Mouse (Mus musculus): ENCODE measurements around the gene Rxrg. TPM values are rescaled to one million over a fixed set of nuclear protein-coding genes. Genes with fewer than 3 reads are reported as not detected.
A peak's percentile ranks its signal among the peaks of the same experiment; 100 is the strongest.

The Rxrg gene
- polyA plus RNA-seq, 1 experiment from 2014 or later, result 5.1 TPM

- H3K9me3 ChIP-seq, result no peaks in the 10 kb centered on the region
- no peak overlapping the region for H3K27ac ChIP-seq
- no peaks in the 10 kb centered on the region for H3K36me3 ChIP-seq
- peaks cover 27% of the 10 kb centered on the region for H3K4me1 ChIP-seq (replicated peaks)
- DNase-seq (ENCODE audit: low spot score), result no peak
- no peak overlapping the region for H3K4me3 ChIP-seq
- 79% methylated on average over 3 of the region's 3 CpGs for WGBS
- peaks cover 71% of the 10 kb centered on the region for H3K27me3 ChIP-seq (ENCODE audit: insufficient read depth, poor library complexity, severe bottlenecking)
These were observed 60.9 kb downstream of the Rxrg start for GRCm38 (mm10) chr1:167659065-167659464.

- Histone ChIP-seq H3K27ac (no peak overlapping the region), H3K36me3 (no peaks in the 10 kb centered on the region), H3K4me1 (replicated peaks) (peaks cover 27% of the 10 kb centered on the region), H3K27me3 (ENCODE audit: insufficient read depth, poor library complexity, severe bottlenecking) (peaks cover 71% of the 10 kb centered on the region), H3K4me3 (peak overlapping the region; percentile 45), H3K9me3 (no peaks in the 10 kb centered on the region)
- 1% methylated on average over 21 of the region's 21 CpGs for WGBS
- peak; percentile 29 for DNase-seq (ENCODE audit: low spot score)
These were observed 62.4 kb downstream of the Rxrg start for GRCm38 (mm10) chr1:167660521-167661101.

- Histone ChIP-seq H3K4me1 (replicated peaks) (peaks cover 27% of the 10 kb centered on the region), H3K36me3 (no peaks in the 10 kb centered on the region), H3K9me3 (no peaks in the 10 kb centered on the region), H3K4me3 (peak overlapping the region; percentile 45), H3K27me3 (ENCODE audit: insufficient read depth, poor library complexity, severe bottlenecking) (peaks cover 71% of the 10 kb centered on the region), H3K27ac (0 out of 2 replicates have a peak overlapping the region, but pooled peaks have one; percentile 45)
- DNase-seq (ENCODE audit: low spot score), result peak; percentile 17
- WGBS, result 2% methylated on average over 19 of the region's 19 CpGs
These were observed 62.9 kb downstream of the Rxrg start for GRCm38 (mm10) chr1:167661123-167661522.

- H3K4me3 ChIP-seq, result no peak overlapping the region
- peaks cover 64% of the 10 kb centered on the region for H3K27me3 ChIP-seq (ENCODE audit: insufficient read depth, poor library complexity, severe bottlenecking)
- H3K9me3 ChIP-seq, result no peaks in the 10 kb centered on the region
- no peaks in the 10 kb centered on the region for H3K36me3 ChIP-seq
- peaks cover 27% of the 10 kb centered on the region for H3K4me1 ChIP-seq (replicated peaks)
- peak; percentile 21 for DNase-seq (ENCODE audit: low spot score)
- 38% methylated on average over 5 of the region's 5 CpGs for WGBS
- H3K27ac ChIP-seq, result no peak overlapping the region
These were observed 65.0 kb downstream of the Rxrg start for GRCm38 (mm10) chr1:167663136-167663535.

DNA sequence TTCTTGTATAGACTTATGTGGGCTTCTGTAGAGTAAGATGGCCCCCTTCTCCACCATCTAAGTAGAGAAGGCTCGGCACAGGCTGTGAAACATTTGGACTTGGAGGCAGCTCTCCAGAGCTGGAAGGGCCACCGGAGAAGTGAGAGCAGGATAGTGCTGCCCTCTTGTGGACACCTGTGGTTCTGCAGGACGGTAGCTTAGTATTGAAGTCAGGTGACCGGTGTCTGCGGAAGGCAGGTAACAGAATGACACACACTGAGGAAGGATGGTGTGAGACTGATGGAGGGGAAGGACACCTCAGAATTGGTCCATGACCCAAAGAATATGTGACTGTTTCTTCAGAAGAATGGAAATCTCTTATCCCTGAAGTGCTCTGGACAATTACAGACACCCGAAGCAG, 71.6 kb downstream of the Rxrg start:
- no peaks in the 10 kb centered on the region for H3K9me3 ChIP-seq
- H3K36me3 ChIP-seq, result no peaks in the 10 kb centered on the region
- 32% methylated on average over 6 of the region's 6 CpGs for WGBS
- DNase-seq (ENCODE audit: low spot score), result peak; percentile 60
- peaks cover 57% of the 10 kb centered on the region for H3K27me3 ChIP-seq (ENCODE audit: insufficient read depth, poor library complexity, severe bottlenecking)
- H3K27ac ChIP-seq, result no peak overlapping the region
- no peak overlapping the region for H3K4me3 ChIP-seq
- H3K4me1 ChIP-seq (replicated peaks), result peaks cover 9% of the 10 kb centered on the region

DNA sequence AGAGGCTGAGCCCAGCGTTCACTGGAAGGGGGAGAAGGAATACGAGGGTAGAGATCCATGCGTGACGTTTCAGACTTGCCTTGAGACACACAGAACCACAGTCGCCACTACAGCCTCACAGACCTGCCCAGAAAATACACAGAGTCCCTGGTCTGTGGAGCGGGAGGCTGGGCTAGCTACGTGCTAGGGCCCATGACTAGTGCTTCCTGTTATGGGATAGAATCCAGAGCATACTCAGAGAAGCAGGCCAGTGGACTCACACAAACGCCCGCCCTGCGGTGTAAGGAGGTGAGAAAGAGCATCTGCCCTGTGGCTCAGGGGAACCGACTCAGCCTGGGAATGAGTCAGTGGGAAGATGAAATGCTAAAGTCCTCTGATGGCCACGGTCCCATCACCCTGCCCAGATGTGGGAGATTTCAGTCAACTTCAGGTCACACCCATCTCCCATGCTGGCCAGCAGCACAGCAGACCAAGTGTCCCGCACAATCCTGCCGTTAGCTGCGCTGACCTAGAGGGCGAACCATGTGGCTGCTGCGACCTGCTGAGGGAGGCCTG, 74.3 kb downstream of the Rxrg start:
- H3K27me3 ChIP-seq (ENCODE audit: insufficient read depth, poor library complexity, severe bottlenecking), result peaks cover 54% of the 10 kb centered on the region
- H3K4me3 ChIP-seq, result no peak overlapping the region
- peaks cover 9% of the 10 kb centered on the region for H3K4me1 ChIP-seq (replicated peaks)
- DNase-seq (ENCODE audit: low spot score), result no peak
- no peaks in the 10 kb centered on the region for H3K36me3 ChIP-seq
- no peaks in the 10 kb centered on the region for H3K9me3 ChIP-seq
- 22% methylated on average over 17 of the region's 17 CpGs for WGBS
- H3K27ac ChIP-seq, result no peak overlapping the region

- DNase-seq (ENCODE audit: low spot score), result no peak
- 94% methylated on average over 6 of the region's 6 CpGs for WGBS
These were observed 80.9 kb downstream of the Rxrg start for GRCm38 (mm10) chr1:167679061-167679460.

GRCm38 (mm10) chr1:167688001-167688346, 89.8 kb downstream of the Rxrg start:
- WGBS, result 1% methylated on average over 8 of the region's 8 CpGs
- Histone ChIP-seq H3K27ac (peak overlapping the region; percentile 81), H3K9me3 (peaks cover 6% of the 10 kb centered on the region), H3K4me3 (peak overlapping the region; percentile 61), H3K4me1 (replicated peaks) (peaks cover 37% of the 10 kb centered on the region), H3K27me3 (ENCODE audit: insufficient read depth, poor library complexity, severe bottlenecking) (peaks cover 76% of the 10 kb centered on the region), H3K36me3 (no peaks in the 10 kb centered on the region)
- DNase-seq (ENCODE audit: low spot score), result no peak

More at GRCm38 (mm10) chr1:167679061-167679460, 80.9 kb downstream of the Rxrg start:
- Histone ChIP-seq H3K4me1 (replicated peaks) (no peaks in the 10 kb centered on the region), H3K36me3 (peaks cover 4% of the 10 kb centered on the region; the same call in 1 of the 2 replicates), H3K27me3 (ENCODE audit: insufficient read depth, poor library complexity, severe bottlenecking) (peaks cover 3% of the 10 kb centered on the region), H3K27ac (no peak overlapping the region), H3K9me3 (peaks cover 9% of the 10 kb centered on the region; the same call in 1 of the 2 replicates), H3K4me3 (no peak overlapping the region)

DNA sequence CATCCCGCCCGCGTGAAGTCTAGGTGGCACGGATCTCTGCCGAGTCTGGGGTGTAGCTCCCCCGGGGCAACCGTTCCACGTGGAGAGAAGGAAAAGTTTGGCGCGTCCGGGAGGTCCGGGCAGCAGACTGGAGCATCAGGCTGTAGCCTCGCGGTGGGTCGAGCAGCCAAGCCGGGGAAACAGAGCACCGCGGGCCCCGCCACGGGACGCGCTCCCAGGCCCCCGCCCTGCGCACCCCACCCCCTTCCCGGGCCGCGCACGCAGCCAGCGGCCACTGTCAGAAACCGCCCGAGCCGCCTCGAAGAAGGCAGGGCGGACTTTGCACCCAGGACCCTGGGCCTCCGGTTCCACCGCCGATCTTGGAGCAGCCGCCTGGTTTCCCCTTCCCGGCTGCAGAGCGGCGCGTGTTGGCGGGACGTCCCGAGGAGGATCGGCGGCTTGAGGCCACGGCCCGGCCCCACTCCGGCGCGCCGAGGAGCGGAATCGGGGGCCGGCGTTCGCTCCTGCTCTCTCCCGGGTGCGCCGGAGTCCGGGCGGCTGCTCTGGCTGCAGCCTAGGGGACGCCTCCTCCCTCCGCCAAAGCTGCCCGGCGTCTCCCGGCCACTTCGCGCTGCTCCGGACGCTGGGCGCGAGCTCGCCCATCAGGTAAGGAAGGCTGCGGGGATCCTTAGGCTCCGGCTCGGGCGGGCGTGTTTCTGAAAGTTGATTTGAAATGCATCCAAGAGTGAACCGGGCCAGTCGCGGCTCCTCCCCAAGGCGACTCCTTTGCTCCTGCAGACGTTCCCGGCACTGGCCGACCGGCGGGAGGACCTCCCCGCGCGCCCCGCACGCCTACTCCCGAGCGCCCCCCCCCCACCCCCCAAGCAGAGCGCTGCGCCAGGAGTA, 90.4 kb downstream of the Rxrg start:
- WGBS, result under 1% methylated on average over 95 of the region's 98 CpGs
- H3K36me3 ChIP-seq, result no peaks in the 10 kb centered on the region
- DNase-seq (ENCODE audit: low spot score), result peak; percentile 72
- peak overlapping the region; percentile 81 for H3K27ac ChIP-seq
- H3K27me3 ChIP-seq (ENCODE audit: insufficient read depth, poor library complexity, severe bottlenecking), result peaks cover 82% of the 10 kb centered on the region
- H3K9me3 ChIP-seq, result peaks cover 6% of the 10 kb centered on the region
- H3K4me3 ChIP-seq, result peak overlapping the region; percentile 61
- peaks cover 38% of the 10 kb centered on the region for H3K4me1 ChIP-seq (replicated peaks)

GRCm38 (mm10) chr1:167689232-167689261, 90.9 kb downstream of the Rxrg start, which contains the start of gene Lmx1a:
Gene Lmx1a (plus strand): TSS chr1:167689237.
- Histone ChIP-seq H3K27ac (peak within 1 kb of the TSS; percentile 81), H3K36me3 (no peaks in the 10 kb centered on the region), H3K9me3 (peaks cover 6% of the 10 kb centered on the region), H3K27me3 (ENCODE audit: insufficient read depth, poor library complexity, severe bottlenecking) (peaks cover 87% of the 10 kb centered on the region), H3K4me3 (peak within 1 kb of the TSS; percentile 61), H3K4me1 (replicated peaks) (peaks cover 38% of the 10 kb centered on the region)
- DNase-seq (ENCODE audit: low spot score), result no peak
- 0% methylated on average over 3 of the region's 3 CpGs for WGBS

Other genes starting within 250 kb of the Rxrg start
- gene Aldh9a1, start 248.4 kb upstream of the Rxrg start, polyA plus RNA-seq (2016; fragmentation: Nextera tagmentation; extraction: Ambion mirVana), result 39.5 and 48.8 TPM in 2 replicates
- gene Mgst3, start 204.5 kb upstream of the Rxrg start, polyA plus RNA-seq (2016; fragmentation: Nextera tagmentation; extraction: Ambion mirVana), result 74.5 and 83.9 TPM in 2 replicates
- not detected in 2 replicates for gene Lrrc52, start 131.6 kb upstream of the Rxrg start, polyA plus RNA-seq (2016; fragmentation: Nextera tagmentation; extraction: Ambion mirVana)
- gene Lmx1a, start 90.9 kb downstream of the Rxrg start, polyA plus RNA-seq (2016; fragmentation: Nextera tagmentation; extraction: Ambion mirVana), result 11.5 and 16.9 TPM in 2 replicates

Data from hindbrain, embryonic 10.5 days (tissue).